Mouse (Mus musculus): Measurements from ENCODE around the gene Blm. TPM values are rescaled to one million over a fixed set of nuclear protein-coding genes. Genes with fewer than 3 reads are reported as not detected.

Blm gene
- polyA plus RNA-seq, 1 experiment from 2014 or later, result 12.9 TPM

DNA sequence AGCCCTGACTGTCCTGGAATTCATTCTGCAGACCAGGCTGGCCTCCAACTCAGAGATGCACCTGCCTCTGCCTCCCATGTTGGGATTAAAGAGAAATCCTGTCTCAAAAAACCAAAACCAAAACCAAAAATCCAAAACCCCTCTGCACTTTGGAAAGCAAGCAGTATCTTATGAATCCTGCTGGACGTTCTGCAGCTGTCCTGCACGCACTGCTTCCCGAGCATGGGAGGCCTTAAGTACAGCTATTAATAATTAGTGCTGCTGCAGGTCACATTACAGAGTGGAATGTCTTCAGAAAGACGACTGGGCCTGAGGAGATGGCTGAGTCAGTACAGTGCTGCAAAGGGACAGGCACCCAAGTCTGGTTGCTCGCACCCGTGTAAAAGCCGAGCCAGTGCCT lies 73.0 kb downstream of the Blm start:
- H3K36me3 ChIP-seq (ENCODE audit: control insufficient read depth, insufficient read depth, low read length), result peaks cover 28% of the 10 kb centered on the region
- no peak overlapping the region for H3K4me3 ChIP-seq (replicated peaks; ENCODE audit: low read depth, low read length)
- H3K4me1 ChIP-seq (ENCODE audit: control insufficient read depth, insufficient read depth, low read length), result no peaks in the 10 kb centered on the region
- no peaks in the 10 kb centered on the region for H3K27me3 ChIP-seq (ENCODE audit: control insufficient read depth, insufficient read depth, low read length)
- H3K4me2 ChIP-seq (ENCODE audit: low read length), result no peak overlapping the region
- no peak overlapping the region for H3K9ac ChIP-seq (replicated peaks; ENCODE audit: low read length)
- no peak for DNase-seq
- no peak for ATAC-seq (ENCODE audit: low FRiP score, low TSS enrichment)
- H3K9me3 ChIP-seq (ENCODE audit: control insufficient read depth, low read length), result no peaks in the 10 kb centered on the region
- WGBS, result 92% methylated on average over 7 of the region's 7 CpGs
- no peak overlapping the region for H3K27ac ChIP-seq (replicated peaks; ENCODE audit: low read depth, low read length)

- no peaks in the 10 kb centered on the region for H3K27me3 ChIP-seq (ENCODE audit: control insufficient read depth, insufficient read depth, low read length)
- DNase-seq (no peak), ATAC-seq (ENCODE audit: low FRiP score, low TSS enrichment) (no peak)
- WGBS, result 97% methylated on average over 4 of the region's 4 CpGs
- H3K36me3 ChIP-seq (ENCODE audit: control insufficient read depth, insufficient read depth, low read length), result peaks cover 35% of the 10 kb centered on the region
- no peak overlapping the region for H3K4me2 ChIP-seq (ENCODE audit: low read length)
- no peak overlapping the region for H3K9ac ChIP-seq (replicated peaks; ENCODE audit: low read length)
- no peaks in the 10 kb centered on the region for H3K4me1 ChIP-seq (ENCODE audit: control insufficient read depth, insufficient read depth, low read length)
- no peaks in the 10 kb centered on the region for H3K9me3 ChIP-seq (ENCODE audit: control insufficient read depth, low read length)
- H3K4me3 ChIP-seq (replicated peaks; ENCODE audit: low read depth, low read length), result no peak overlapping the region
- no peak overlapping the region for H3K27ac ChIP-seq (replicated peaks; ENCODE audit: low read depth, low read length)
Measured at GRCm38 (mm10) chr7:80460892-80461291, 74.0 kb downstream of the Blm start.

DNA sequence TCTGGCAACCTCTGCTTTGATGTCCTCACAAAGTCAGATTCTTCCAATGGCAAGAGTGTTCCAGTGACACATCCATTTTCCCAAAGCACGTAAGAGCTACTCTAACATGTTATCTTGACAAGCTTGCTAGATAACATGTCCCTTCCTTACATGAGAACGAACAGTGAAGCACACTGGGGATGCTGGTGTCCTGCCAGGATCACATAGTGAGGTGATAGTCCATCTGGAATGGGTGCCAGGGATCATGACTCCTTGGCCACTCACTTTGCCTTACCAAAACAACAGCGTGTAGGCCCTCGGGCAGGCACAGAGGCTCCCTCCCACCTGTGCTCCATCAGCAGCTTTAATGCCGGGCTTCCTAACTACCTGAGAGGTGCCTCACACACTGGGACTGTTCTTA lies 74.7 kb downstream of the Blm start:
- Histone ChIP-seq H3K9ac (replicated peaks; ENCODE audit: low read length) (no peak overlapping the region), H3K36me3 (ENCODE audit: control insufficient read depth, insufficient read depth, low read length) (peaks cover 35% of the 10 kb centered on the region), H3K4me2 (ENCODE audit: low read length) (no peak overlapping the region), H3K27ac (replicated peaks; ENCODE audit: low read depth, low read length) (no peak overlapping the region), H3K27me3 (ENCODE audit: control insufficient read depth, insufficient read depth, low read length) (no peaks in the 10 kb centered on the region), H3K4me1 (ENCODE audit: control insufficient read depth, insufficient read depth, low read length) (no peaks in the 10 kb centered on the region), H3K4me3 (replicated peaks; ENCODE audit: low read depth, low read length) (no peak overlapping the region), H3K9me3 (ENCODE audit: control insufficient read depth, low read length) (no peaks in the 10 kb centered on the region)
- 97% methylated on average over 5 of the region's 5 CpGs for WGBS
- DNase-seq (no peak), ATAC-seq (ENCODE audit: low FRiP score, low TSS enrichment) (no peak)

DNA sequence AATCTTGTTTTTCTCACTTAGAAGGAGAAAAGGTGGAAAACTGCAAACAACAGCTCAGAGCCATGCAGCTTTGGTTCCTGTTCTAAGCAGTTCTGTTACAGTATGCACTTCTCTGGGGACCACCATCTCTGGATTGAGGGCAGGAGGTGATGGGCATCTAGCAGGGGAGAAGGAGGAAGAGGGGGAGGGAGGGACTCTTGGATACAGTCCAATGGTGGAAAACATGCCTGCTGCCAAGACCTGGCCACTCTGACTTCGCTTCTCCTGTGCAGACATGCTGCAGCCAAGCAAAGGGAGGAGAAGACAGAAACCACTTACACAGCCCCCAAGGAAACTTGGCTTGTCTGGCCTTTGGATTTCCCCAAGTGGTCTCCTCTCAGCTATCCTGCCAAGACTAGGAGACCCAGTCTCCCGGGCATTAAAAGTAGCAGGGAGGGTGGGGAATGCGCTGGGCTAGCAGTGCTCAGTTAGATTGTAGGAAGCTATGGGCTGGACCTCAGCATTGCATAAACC lies 77.0 kb downstream of the Blm start:
- H3K9me3 ChIP-seq (ENCODE audit: control insufficient read depth, low read length), result no peaks in the 10 kb centered on the region
- H3K4me1 ChIP-seq (ENCODE audit: control insufficient read depth, insufficient read depth, low read length), result no peaks in the 10 kb centered on the region
- DNase-seq (no peak), ATAC-seq (ENCODE audit: low FRiP score, low TSS enrichment) (no peak)
- H3K9ac ChIP-seq (replicated peaks; ENCODE audit: low read length), result no peak overlapping the region
- no peak overlapping the region for H3K27ac ChIP-seq (replicated peaks; ENCODE audit: low read depth, low read length)
- no peak overlapping the region for H3K4me2 ChIP-seq (ENCODE audit: low read length)
- 84% methylated on average over 3 of the region's 3 CpGs for WGBS
- peaks cover 34% of the 10 kb centered on the region; the same call in 1 of the 2 replicates for H3K36me3 ChIP-seq (ENCODE audit: control insufficient read depth, insufficient read depth, low read length)
- H3K27me3 ChIP-seq (ENCODE audit: control insufficient read depth, insufficient read depth, low read length), result no peaks in the 10 kb centered on the region
- no peak overlapping the region for H3K4me3 ChIP-seq (replicated peaks; ENCODE audit: low read depth, low read length)

DNA sequence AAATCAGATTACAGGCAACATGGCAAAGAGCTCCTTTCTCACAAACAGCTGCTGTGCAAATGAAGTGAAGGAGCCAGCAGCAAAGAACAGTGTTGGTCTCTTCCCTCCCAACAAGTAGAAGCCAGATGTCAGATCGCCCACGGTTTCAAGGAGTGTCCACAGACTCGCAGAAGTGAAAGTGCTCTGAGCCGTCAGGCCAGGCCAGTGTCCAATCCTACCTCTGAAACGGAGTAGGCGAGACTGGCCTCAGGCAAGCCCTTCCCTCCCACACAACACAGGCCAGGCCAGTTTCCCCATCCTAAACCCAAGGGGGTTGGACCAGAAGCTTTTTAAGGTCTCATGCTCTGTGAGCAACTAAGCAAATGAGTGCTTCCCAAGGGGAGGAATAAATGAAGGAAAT lies 77.7 kb downstream of the Blm start:
- Histone ChIP-seq H3K27me3 (ENCODE audit: control insufficient read depth, insufficient read depth, low read length) (no peaks in the 10 kb centered on the region), H3K27ac (replicated peaks; ENCODE audit: low read depth, low read length) (no peak overlapping the region), H3K4me1 (ENCODE audit: control insufficient read depth, insufficient read depth, low read length) (no peaks in the 10 kb centered on the region), H3K9ac (replicated peaks; ENCODE audit: low read length) (no peak overlapping the region), H3K36me3 (ENCODE audit: control insufficient read depth, insufficient read depth, low read length) (peaks cover 34% of the 10 kb centered on the region; the same call in 1 of the 2 replicates), H3K4me3 (replicated peaks; ENCODE audit: low read depth, low read length) (no peak overlapping the region), H3K4me2 (ENCODE audit: low read length) (no peak overlapping the region), H3K9me3 (ENCODE audit: control insufficient read depth, low read length) (no peaks in the 10 kb centered on the region)
- ATAC-seq (ENCODE audit: low FRiP score, low TSS enrichment) (no peak), DNase-seq (no peak)
- WGBS, result 88% methylated on average over 6 of the region's 6 CpGs

DNA sequence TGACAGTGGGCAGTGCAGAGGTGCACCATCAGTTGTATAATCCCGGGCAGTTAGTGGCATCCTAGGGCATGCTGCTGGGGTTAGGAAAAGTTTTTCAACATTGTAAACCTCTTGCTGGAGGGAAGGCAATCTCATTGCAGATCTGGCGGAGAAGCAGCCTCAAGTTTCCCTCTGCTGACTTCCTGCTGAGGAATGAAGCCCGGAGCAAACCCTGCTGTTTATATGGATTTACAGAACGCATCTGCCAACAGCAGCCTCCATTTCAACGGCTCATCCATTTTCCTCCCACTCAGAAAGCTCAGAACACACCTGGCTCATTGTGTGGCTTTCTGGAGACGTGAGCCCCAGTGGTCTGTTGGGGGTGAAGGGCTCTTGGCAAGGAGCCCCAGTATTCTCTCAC lies 78.6 kb downstream of the Blm start:
- no peak overlapping the region for H3K27ac ChIP-seq (replicated peaks; ENCODE audit: low read depth, low read length)
- no peaks in the 10 kb centered on the region for H3K9me3 ChIP-seq (ENCODE audit: control insufficient read depth, low read length)
- H3K9ac ChIP-seq (replicated peaks; ENCODE audit: low read length), result no peak overlapping the region
- no peak for ATAC-seq (ENCODE audit: low FRiP score, low TSS enrichment)
- no peak for DNase-seq
- WGBS, result 93% methylated on average over 6 of the region's 6 CpGs
- H3K4me1 ChIP-seq (ENCODE audit: control insufficient read depth, insufficient read depth, low read length), result no peaks in the 10 kb centered on the region
- no peak overlapping the region for H3K4me2 ChIP-seq (ENCODE audit: low read length)
- H3K36me3 ChIP-seq (ENCODE audit: control insufficient read depth, insufficient read depth, low read length), result peaks cover 36% of the 10 kb centered on the region; the same call in 1 of the 2 replicates
- H3K27me3 ChIP-seq (ENCODE audit: control insufficient read depth, insufficient read depth, low read length), result no peaks in the 10 kb centered on the region
- no peak overlapping the region for H3K4me3 ChIP-seq (replicated peaks; ENCODE audit: low read depth, low read length)

DNA sequence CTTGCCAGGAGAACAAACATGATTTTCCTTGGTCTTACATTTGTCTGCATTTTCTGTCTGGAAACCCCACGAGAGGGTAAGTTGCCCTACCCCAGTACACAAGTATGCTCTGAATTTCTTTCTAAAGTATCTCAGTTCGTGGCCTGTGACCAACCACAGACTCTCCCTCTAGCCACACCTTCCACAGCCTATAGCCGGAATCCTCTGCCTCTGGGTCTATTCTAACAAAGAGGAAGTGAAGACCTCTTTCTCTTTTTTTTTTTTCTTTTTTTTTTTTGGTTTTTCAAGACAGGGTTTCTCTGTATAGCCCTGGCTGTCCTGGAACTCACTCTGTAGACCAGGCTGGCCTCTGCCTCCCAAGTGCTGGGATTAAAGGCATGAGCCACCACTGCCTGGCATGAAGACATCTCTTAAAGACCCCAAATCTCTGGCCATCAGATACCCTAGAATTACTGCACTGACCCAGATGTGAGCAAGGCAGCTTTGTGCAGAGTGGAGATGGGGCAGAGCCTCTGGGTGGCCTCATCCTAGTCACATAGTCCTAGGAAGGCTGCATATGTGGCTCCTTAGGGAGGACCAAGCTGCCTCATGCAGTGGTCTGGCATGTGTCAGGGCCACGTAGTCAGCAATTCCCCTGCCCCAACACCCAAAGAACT lies 79.3 kb downstream of the Blm start:
- Histone ChIP-seq H3K27me3 (ENCODE audit: control insufficient read depth, insufficient read depth, low read length) (no peaks in the 10 kb centered on the region), H3K27ac (replicated peaks; ENCODE audit: low read depth, low read length) (no peak overlapping the region), H3K4me3 (replicated peaks; ENCODE audit: low read depth, low read length) (no peak overlapping the region), H3K4me1 (ENCODE audit: control insufficient read depth, insufficient read depth, low read length) (no peaks in the 10 kb centered on the region), H3K9me3 (ENCODE audit: control insufficient read depth, low read length) (no peaks in the 10 kb centered on the region), H3K36me3 (ENCODE audit: control insufficient read depth, insufficient read depth, low read length) (peaks cover 36% of the 10 kb centered on the region; the same call in 1 of the 2 replicates), H3K9ac (replicated peaks; ENCODE audit: low read length) (no peak overlapping the region), H3K4me2 (ENCODE audit: low read length) (no peak overlapping the region)
- DNase-seq (no peak), ATAC-seq (ENCODE audit: low FRiP score, low TSS enrichment) (no peak)
- 92% methylated on average over 4 of the region's 4 CpGs for WGBS

GRCm38 (mm10) chr7:80454786-80455185 lies 80.1 kb downstream of the Blm start:
- WGBS, result 97% methylated on average over 2 of the region's 2 CpGs
- Histone ChIP-seq H3K27me3 (ENCODE audit: control insufficient read depth, insufficient read depth, low read length) (no peaks in the 10 kb centered on the region), H3K4me2 (ENCODE audit: low read length) (no peak overlapping the region), H3K27ac (replicated peaks; ENCODE audit: low read depth, low read length) (no peak overlapping the region), H3K9ac (replicated peaks; ENCODE audit: low read length) (no peak overlapping the region), H3K4me3 (replicated peaks; ENCODE audit: low read depth, low read length) (no peak overlapping the region), H3K4me1 (ENCODE audit: control insufficient read depth, insufficient read depth, low read length) (no peaks in the 10 kb centered on the region), H3K9me3 (ENCODE audit: control insufficient read depth, low read length) (no peaks in the 10 kb centered on the region), H3K36me3 (ENCODE audit: control insufficient read depth, insufficient read depth, low read length) (peaks cover 29% of the 10 kb centered on the region; the same call in 1 of the 2 replicates)
- DNase-seq (no peak), ATAC-seq (ENCODE audit: low FRiP score, low TSS enrichment) (no peak)

DNA sequence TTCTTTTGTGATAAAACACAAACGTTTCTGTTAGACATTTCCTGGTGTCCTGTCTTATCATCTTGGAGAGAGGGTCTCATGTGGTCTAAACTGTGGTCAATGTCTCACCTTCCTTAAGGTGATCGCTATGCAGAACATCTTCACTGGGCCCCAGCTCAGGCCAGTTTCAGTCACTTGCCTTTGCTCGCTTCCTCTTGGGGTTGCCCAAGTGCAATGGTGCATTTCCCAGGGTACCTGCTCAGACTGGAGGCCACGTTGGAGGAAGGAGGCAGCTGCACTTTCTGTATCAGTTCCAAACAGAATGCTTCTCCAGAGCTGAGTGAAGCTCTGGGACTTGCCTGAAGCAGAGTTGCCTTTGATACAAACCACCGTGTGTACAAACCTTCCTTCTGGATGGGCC lies 80.9 kb downstream of the Blm start:
- ATAC-seq (ENCODE audit: low FRiP score, low TSS enrichment) (no peak), DNase-seq (no peak)
- 95% methylated on average over 5 of the region's 5 CpGs for WGBS
- H3K9ac ChIP-seq (replicated peaks; ENCODE audit: low read length), result no peak overlapping the region
- no peak overlapping the region for H3K27ac ChIP-seq (replicated peaks; ENCODE audit: low read depth, low read length)
- H3K9me3 ChIP-seq (ENCODE audit: control insufficient read depth, low read length), result no peaks in the 10 kb centered on the region
- no peaks in the 10 kb centered on the region for H3K4me1 ChIP-seq (ENCODE audit: control insufficient read depth, insufficient read depth, low read length)
- no peaks in the 10 kb centered on the region for H3K27me3 ChIP-seq (ENCODE audit: control insufficient read depth, insufficient read depth, low read length)
- H3K36me3 ChIP-seq (ENCODE audit: control insufficient read depth, insufficient read depth, low read length), result peaks cover 29% of the 10 kb centered on the region; the same call in 1 of the 2 replicates
- no peak overlapping the region for H3K4me2 ChIP-seq (ENCODE audit: low read length)
- H3K4me3 ChIP-seq (replicated peaks; ENCODE audit: low read depth, low read length), result no peak overlapping the region

Measured in midbrain, embryonic 14.5 days (tissue).